Mouse (Mus musculus): Measurements from ENCODE around the gene Ranbp17. TPM values are rescaled to one million over a fixed set of nuclear protein-coding genes. Genes with fewer than 3 reads are reported as not detected.

Gene Ranbp17
- polyA plus RNA-seq, 1 experiment from 2014 or later, result 4.7 TPM

DNA sequence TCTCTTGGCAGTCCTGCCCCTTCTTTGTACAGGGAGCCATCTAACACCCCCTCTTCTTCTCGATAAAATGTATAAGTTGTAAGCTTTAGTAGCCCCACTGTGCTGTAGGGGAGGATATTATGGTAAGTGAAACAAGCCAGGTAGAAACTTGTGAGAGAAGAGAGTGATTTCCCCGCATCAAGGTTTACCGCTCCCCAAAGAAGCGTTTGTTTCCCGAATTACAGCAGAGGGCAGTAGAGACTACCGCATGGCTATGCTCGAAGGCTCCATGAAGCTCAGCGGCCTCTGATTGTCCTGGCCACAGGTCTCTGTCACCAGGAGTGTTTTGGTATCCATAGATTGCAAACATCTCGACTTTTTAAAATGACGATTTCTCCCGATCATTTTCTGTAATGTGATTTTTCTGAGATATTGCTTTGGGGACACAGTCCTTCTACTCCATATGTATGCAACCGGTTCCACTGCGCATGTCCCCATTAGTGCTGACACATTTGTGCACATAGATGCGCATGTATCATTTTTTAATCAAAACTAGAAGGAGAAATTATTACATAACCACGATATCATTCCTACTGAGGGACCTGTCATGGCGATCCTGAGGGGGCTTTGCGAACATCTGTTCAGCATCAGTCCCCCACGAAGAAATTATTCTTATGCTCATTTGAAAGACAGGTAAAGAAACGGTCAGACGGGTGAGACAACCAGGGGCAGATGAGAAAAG lies 336.9 kb downstream of the Ranbp17 start:
- H3K27ac ChIP-seq (replicated peaks in 1 of 2; ENCODE audit: control insufficient read depth in 1 of 2, insufficient read depth in 1 of 2, low read depth in 2 of 2, low read length in 2 of 2), result no peak overlapping the region
- no peak overlapping the region for H3K4me2 ChIP-seq (ENCODE audit: low read length)
- no peak overlapping the region for H3K4me3 ChIP-seq (ENCODE audit: control insufficient read depth in 1 of 2, insufficient read depth in 1 of 2, low read depth in 1 of 2, low read length in 2 of 2)
- H3K36me3 ChIP-seq (ENCODE audit: control insufficient read depth, insufficient read depth, low read length), result no peaks in the 10 kb centered on the region
- no peak overlapping the region for H3K9ac ChIP-seq (ENCODE audit: low read length)
- peaks cover 0 to 4% of the 10 kb centered on the region in 2 experiments; a peak in 2 of 4 replicates for H3K4me1 ChIP-seq (ENCODE audit: control insufficient read depth in 2 of 2, insufficient read depth in 2 of 2, low read length in 2 of 2)
- peaks cover 47% of the 10 kb centered on the region for H3K27me3 ChIP-seq (ENCODE audit: control insufficient read depth, insufficient read depth, low read length)
- no peaks in the 10 kb centered on the region for H3K9me3 ChIP-seq (ENCODE audit: control insufficient read depth, low read length)
- WGBS, result 28% methylated on average over 20 of the region's 20 CpGs
- ATAC-seq (ENCODE audit: insufficient number of reproducible peaks, insufficient read depth, low FRiP score, low read depth), result no peak

DNA sequence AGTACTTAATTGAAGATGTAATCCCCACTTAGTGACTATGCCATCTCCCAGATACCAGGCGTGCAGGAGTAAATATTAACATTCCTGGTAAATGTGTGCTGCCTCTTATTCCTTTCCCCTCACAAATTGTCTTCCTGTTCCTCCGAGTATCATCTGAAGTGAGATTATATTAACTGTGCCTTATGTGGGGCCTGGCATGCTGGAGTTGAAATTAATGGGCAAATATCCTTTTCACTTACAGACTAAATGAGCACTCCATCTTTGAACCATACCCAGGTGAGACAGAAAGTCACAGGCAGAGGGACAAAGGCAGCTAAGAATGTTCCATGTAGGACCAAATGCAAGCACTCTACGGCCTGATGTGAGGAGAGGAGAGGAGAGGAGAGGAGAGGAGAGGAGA lies 337.8 kb downstream of the Ranbp17 start:
- Histone ChIP-seq H3K27ac (replicated peaks in 1 of 2; ENCODE audit: control insufficient read depth in 1 of 2, insufficient read depth in 1 of 2, low read depth in 2 of 2, low read length in 2 of 2) (no peak overlapping the region), H3K4me3 (ENCODE audit: control insufficient read depth in 1 of 2, insufficient read depth in 1 of 2, low read depth in 1 of 2, low read length in 2 of 2) (no peak overlapping the region), H3K9ac (ENCODE audit: low read length) (no peak overlapping the region), H3K9me3 (ENCODE audit: control insufficient read depth, low read length) (no peaks in the 10 kb centered on the region), H3K4me2 (ENCODE audit: low read length) (no peak overlapping the region), H3K27me3 (ENCODE audit: control insufficient read depth, insufficient read depth, low read length) (peaks cover 55% of the 10 kb centered on the region), H3K36me3 (ENCODE audit: control insufficient read depth, insufficient read depth, low read length) (no peaks in the 10 kb centered on the region), H3K4me1 (ENCODE audit: control insufficient read depth in 2 of 2, insufficient read depth in 2 of 2, low read length in 2 of 2) (peaks cover 0 to 1% of the 10 kb centered on the region in 2 experiments; a peak in 2 of 4 replicates)
- ATAC-seq (ENCODE audit: insufficient number of reproducible peaks, insufficient read depth, low FRiP score, low read depth), result no peak
- 56% methylated on average over 2 of the region's 3 CpGs for WGBS

DNA sequence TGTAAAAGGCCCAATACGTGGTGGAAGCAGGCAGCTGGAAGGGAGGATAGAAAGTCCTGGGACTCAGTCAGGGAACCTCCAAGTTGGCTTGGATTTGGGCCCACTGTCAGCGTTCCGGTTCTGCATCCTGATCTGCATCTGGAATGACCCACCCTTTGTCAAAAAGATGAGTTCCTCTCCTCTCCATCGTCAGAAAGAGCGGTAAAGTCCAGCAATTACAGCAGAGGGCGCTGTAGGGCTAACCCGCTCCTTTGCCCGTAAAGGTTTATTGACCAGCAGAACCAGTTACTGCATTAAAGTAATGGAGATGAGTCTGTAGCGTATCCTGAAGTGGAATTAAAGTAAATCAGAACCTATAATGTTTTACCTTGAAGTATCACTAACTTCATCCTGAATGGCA lies 343.1 kb downstream of the Ranbp17 start:
- no peak for ATAC-seq (ENCODE audit: insufficient number of reproducible peaks, insufficient read depth, low FRiP score, low read depth)
- no peaks in the 10 kb centered on the region for H3K36me3 ChIP-seq (ENCODE audit: control insufficient read depth, insufficient read depth, low read length)
- no peak overlapping the region for H3K4me2 ChIP-seq (ENCODE audit: low read length)
- WGBS, result 12% methylated on average over 9 of the region's 9 CpGs
- H3K9me3 ChIP-seq (ENCODE audit: control insufficient read depth, low read length), result no peaks in the 10 kb centered on the region
- H3K27ac ChIP-seq (replicated peaks in 1 of 2; ENCODE audit: control insufficient read depth in 1 of 2, insufficient read depth in 1 of 2, low read depth in 2 of 2, low read length in 2 of 2), result no peak overlapping the region
- no peak overlapping the region for H3K9ac ChIP-seq (ENCODE audit: low read length)
- no peak overlapping the region for H3K4me3 ChIP-seq (ENCODE audit: control insufficient read depth in 1 of 2, insufficient read depth in 1 of 2, low read depth in 1 of 2, low read length in 2 of 2)
- no peaks in the 10 kb centered on the region for H3K4me1 ChIP-seq (ENCODE audit: control insufficient read depth in 2 of 2, insufficient read depth in 2 of 2, low read length in 2 of 2)
- H3K27me3 ChIP-seq (ENCODE audit: control insufficient read depth, insufficient read depth, low read length), result peaks cover 24% of the 10 kb centered on the region; the same call in 1 of the 2 replicates

DNA sequence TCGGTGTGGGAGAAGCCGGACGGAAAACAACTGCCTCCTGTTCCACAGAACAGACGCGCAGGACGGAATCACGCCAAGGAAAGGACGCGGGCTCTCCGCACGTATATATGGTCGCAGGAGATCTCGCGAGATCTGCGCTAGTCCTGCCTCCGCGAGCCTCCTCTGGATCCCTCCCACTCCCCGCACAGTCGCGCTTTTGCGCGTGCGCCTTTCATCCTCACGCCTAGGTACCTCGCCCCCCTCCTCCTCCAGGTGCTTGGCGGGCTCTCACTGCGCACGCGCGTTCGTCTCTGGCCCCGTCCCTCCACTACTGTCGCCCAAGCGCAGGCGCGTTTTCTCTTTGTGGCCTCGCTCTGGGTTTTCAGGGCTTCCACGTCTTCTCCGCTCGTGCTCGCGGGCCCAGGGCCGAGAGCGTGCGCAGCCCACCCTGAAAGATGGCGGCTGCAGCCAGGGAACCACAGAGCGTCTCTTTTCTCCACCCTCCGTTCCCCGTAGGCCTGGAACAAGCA lies 350.5 kb downstream of the Ranbp17 start, which contains the start of gene Npm1:
TSS of gene Npm1 (minus strand) at position 209 of the 509 bp plus-strand sequence.
- H3K36me3 ChIP-seq (ENCODE audit: control insufficient read depth, insufficient read depth, low read length), result peaks cover 34% of the 10 kb centered on the region
- H3K4me2 ChIP-seq (ENCODE audit: low read length), result peak within 1 kb of the TSS; percentile 93
- H3K4me1 ChIP-seq (ENCODE audit: control insufficient read depth in 2 of 2, insufficient read depth in 2 of 2, low read length in 2 of 2), result peaks cover 4 to 15% of the 10 kb centered on the region in 2 experiments
- ATAC-seq (ENCODE audit: insufficient number of reproducible peaks, insufficient read depth, low FRiP score, low read depth), result peak; percentile 98
- H3K4me3 ChIP-seq (ENCODE audit: control insufficient read depth in 1 of 2, insufficient read depth in 1 of 2, low read depth in 1 of 2, low read length in 2 of 2), result peak within 1 kb of the TSS; percentile 92 to 99
- H3K9me3 ChIP-seq (ENCODE audit: control insufficient read depth, low read length), result no peaks in the 10 kb centered on the region
- H3K27me3 ChIP-seq (ENCODE audit: control insufficient read depth, insufficient read depth, low read length), result no peaks in the 10 kb centered on the region
- peak within 1 kb of the TSS; percentile 90 to 96 for H3K27ac ChIP-seq (replicated peaks in 1 of 2; ENCODE audit: control insufficient read depth in 1 of 2, insufficient read depth in 1 of 2, low read depth in 2 of 2, low read length in 2 of 2)
- 6% methylated on average over 49 of the region's 49 CpGs for WGBS
- H3K9ac ChIP-seq (ENCODE audit: low read length), result peak within 1 kb of the TSS; percentile 98

DNA sequence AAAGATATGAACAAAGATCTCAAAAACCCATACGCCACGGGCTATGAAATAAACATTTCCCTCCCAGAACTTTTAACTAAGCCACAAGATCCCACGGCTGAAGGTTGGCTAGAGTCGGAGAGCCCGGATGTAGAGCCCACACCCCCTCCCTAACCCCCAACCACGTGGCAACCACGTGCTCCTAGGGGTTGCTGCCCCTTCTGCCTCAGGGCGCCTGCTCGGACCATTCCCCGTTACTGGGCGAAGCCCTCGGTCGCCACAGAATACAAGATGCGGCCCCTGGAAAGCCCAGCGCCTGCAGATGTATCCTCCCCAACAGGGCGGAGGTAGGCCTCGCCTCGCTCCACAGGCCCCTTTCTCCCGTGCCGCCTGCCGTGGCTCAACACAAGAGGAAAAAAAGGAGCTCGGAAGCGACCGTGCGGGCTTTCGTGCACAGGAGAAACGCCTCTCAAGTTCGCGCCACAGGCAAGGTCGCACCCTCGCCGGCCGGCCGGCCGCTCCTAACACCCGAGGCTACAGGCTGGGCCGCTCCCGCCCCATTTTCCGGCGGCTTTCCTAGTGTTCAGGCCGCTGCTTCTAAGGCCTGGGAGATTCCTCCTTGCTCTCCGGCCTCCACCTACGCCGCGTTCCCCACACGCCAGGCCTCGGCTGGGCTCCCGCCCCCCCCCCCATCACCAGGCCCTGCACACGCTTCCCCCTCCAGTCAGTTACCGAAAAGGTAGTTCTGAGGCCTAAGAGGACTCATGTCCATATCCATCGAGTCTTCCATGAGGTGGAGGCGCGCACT lies 351.1 kb downstream of the Ranbp17 start:
- Histone ChIP-seq H3K36me3 (ENCODE audit: control insufficient read depth, insufficient read depth, low read length) (peaks cover 41% of the 10 kb centered on the region), H3K9ac (ENCODE audit: low read length) (peak overlapping the region; percentile 98), H3K4me2 (ENCODE audit: low read length) (peak overlapping the region; percentile 93), H3K9me3 (ENCODE audit: control insufficient read depth, low read length) (no peaks in the 10 kb centered on the region), H3K27ac (replicated peaks in 1 of 2; ENCODE audit: control insufficient read depth in 1 of 2, insufficient read depth in 1 of 2, low read depth in 2 of 2, low read length in 2 of 2) (peak overlapping the region; percentile 76 to 90), H3K4me1 (ENCODE audit: control insufficient read depth in 2 of 2, insufficient read depth in 2 of 2, low read length in 2 of 2) (peaks cover 4 to 15% of the 10 kb centered on the region in 2 experiments), H3K27me3 (ENCODE audit: control insufficient read depth, insufficient read depth, low read length) (no peaks in the 10 kb centered on the region), H3K4me3 (ENCODE audit: control insufficient read depth in 1 of 2, insufficient read depth in 1 of 2, low read depth in 1 of 2, low read length in 2 of 2) (peak overlapping the region; percentile 92 to 99)
- WGBS, result 2% methylated on average over 53 of the region's 53 CpGs
- ATAC-seq (ENCODE audit: insufficient number of reproducible peaks, insufficient read depth, low FRiP score, low read depth), result peak; percentile 57

Other genes starting within 250 kb of the Ranbp17 start
- not detected in 2 replicates for gene Gm12117, start 237.0 kb downstream of the Ranbp17 start, polyA plus RNA-seq (2014; fragmentation: Nextera tagmentation; extraction: Ambion mirVana)
- not detected in 2 replicates for gene Gabrp, start 65.2 kb upstream of the Ranbp17 start, polyA plus RNA-seq (2014; fragmentation: Nextera tagmentation; extraction: Ambion mirVana)
- gene D130052B06Rik, start 85.6 kb upstream of the Ranbp17 start, polyA plus RNA-seq (2014; fragmentation: Nextera tagmentation; extraction: Ambion mirVana), result not detected in 2 replicates